Mouse (Mus musculus) neural tube, embryonic 15.5 days (tissue): Measurements from ENCODE around the gene Slc2a6. TPM values are rescaled to one million over a fixed set of nuclear protein-coding genes. Genes with fewer than 3 reads are reported as not detected.

Experiments
- ATAC-seq: fragments of 200-750 bp; cut with Nextera tagmentation; 2 replicates; pipeline ENCODE4 v1.8.0; 2017; ENCODE audit warnings: mild to moderate bottlenecking, moderate TSS enrichment, moderate library complexity; ENCODE audit not compliant: low FRiP score
- H3K27ac ChIP-seq: fragments of 300-500 bp; sonication (generic); replicated peaks from 2 replicates; pipeline ENCODE4 v1.5.1; 2015; ENCODE audit warnings: mild to moderate bottlenecking, inconsistent platforms
- H3K27me3 ChIP-seq: fragments of 300-500 bp; sonication (generic); replicated peaks from 2 replicates; pipeline ENCODE4 v1.6.1; 2015; ENCODE audit warnings: inconsistent platforms
- H3K36me3 ChIP-seq: fragments of 300-500 bp; sonication (generic); 2 replicates; pipeline ENCODE4 v1.6.1; 2015; ENCODE audit warnings: inconsistent platforms
- H3K4me1 ChIP-seq: fragments of 300-500 bp; sonication (generic); 2 replicates; pipeline ENCODE4 v1.6.1; 2015; ENCODE audit warnings: inconsistent platforms
- H3K4me2 ChIP-seq: fragments of 300-500 bp; sonication (generic); 2 replicates; pipeline ENCODE4 v1.6.1; 2015; ENCODE audit warnings: inconsistent platforms, mild to moderate bottlenecking, moderate library complexity
- H3K4me3 ChIP-seq: fragments of 300-500 bp; sonication (generic); replicated peaks from 2 replicates; pipeline ENCODE4 v1.5.1; 2015; ENCODE audit warnings: mild to moderate bottlenecking, inconsistent platforms
- H3K9ac ChIP-seq: fragments of 300-500 bp; sonication (generic); replicated peaks from 2 replicates; pipeline ENCODE4 v1.6.1; 2015; ENCODE audit warnings: mild to moderate bottlenecking, inconsistent platforms
- H3K9me3 ChIP-seq: fragments of 300-500 bp; sonication (generic); replicated peaks from 2 replicates; pipeline ENCODE4 v1.6.1; 2016; ENCODE audit warnings: inconsistent platforms
- WGBS: fragments of 180-500 bp; shearing (Covaris S2); methylation state at CpG from one replicate; pipeline ENCODE4 v1.1.7; 2015; ENCODE audit warnings: mixed read lengths; 5-methylcytosine and 5-hydroxymethylcytosine counted together
- polyA plus RNA-seq: library from polyadenylated mRNA; unstranded; fragments of >200 nt; fragmentation: Nextera tagmentation; extraction: Ambion mirVana; gene quantifications from 2 replicates; pipeline ENCODE4 v1.2.1, GENCODE M21; 2015

Gene Slc2a6
- polyA plus RNA-seq, 1 experiment from 2014 or later, result 20.0 TPM

DNA sequence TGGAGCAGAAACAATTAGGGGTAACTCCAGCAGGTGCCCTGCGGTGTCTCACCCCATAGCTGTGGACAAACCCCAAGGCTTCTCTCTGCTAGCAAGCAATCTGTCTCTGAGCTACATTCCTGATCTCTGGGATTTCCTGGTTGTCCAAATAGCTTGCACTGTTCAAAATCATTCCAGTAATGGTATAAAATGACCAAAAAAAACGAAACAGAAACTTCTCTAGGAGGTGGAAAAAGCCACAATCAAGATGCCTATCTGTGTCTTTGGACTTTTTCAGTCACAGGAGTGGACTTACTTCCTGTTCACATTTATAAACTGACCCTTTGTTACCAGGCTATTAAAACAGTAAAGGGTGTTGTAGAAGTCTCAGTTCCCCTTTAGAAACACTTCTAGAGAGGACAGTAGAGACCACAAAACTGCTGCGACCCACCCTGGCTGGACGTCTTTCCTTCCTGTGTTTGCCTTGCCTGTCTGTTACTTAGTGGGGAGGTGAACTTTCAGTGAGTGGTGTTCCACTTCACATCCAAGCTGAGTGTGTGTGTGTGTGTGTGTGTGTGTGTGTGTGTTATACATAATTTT, 728 bp upstream of the Slc2a6 start:
- 0 out of 2 replicates have a peak, but pooled peaks cover 3% of the 10 kb centered on the region for H3K27me3 ChIP-seq
- 74% methylated on average over 4 of the region's 4 CpGs for WGBS
- peak overlapping the region; percentile 67 for H3K27ac ChIP-seq
- no peaks in the 10 kb centered on the region for H3K36me3 ChIP-seq
- H3K9ac ChIP-seq, result peak overlapping the region; percentile 45
- H3K4me1 ChIP-seq, result peaks cover 18% of the 10 kb centered on the region
- no peak for ATAC-seq
- no peaks in the 10 kb centered on the region for H3K9me3 ChIP-seq
- H3K4me2 ChIP-seq, result peak overlapping the region; percentile 74
- H3K4me3 ChIP-seq, result peak overlapping the region; percentile 49

DNA sequence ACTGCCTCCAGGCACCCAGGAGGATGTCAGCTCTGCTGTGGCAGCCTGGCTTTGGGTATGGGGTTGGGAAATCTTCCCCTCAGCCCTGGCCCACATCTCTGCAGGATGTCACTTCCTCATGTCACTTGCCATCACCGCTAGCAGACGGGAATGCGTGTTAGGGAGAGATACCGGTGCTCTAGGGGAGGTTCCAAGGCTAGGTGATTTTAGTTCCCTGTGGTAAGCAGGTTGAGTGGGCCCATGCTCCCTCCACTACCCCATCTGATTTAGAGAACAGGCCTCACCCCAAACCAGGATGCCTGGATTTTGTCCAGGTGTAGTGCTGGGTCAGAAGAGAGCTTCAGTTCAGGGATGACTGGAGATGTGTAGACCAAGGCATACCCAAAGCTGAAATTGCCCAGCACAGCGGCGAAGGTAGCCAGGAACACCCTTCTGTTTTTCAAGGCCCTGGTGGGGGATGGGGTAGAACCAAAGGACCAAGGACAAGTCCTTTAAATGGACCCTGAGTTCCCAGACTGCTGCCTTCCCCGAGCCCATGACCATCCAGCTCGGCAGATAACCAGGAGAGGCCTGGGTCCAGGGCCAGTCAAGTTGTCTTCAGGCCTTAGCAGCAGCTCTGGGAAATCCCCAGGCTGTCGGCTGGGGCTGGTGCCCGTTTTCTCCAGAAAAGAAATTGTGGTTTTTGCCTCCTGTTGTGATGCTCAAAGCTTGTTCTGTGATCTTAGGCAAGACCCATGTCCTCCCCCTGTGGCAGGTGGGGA, 761 bp downstream of the Slc2a6 start:
- H3K9me3 ChIP-seq, result no peaks in the 10 kb centered on the region
- H3K4me2 ChIP-seq, result peak overlapping the region; percentile 74
- no peak for ATAC-seq
- H3K9ac ChIP-seq, result peak overlapping the region; percentile 52
- peak overlapping the region; percentile 49 for H3K4me3 ChIP-seq
- H3K36me3 ChIP-seq, result no peaks in the 10 kb centered on the region
- WGBS, result 63% methylated on average over 10 of the region's 10 CpGs
- peaks cover 18% of the 10 kb centered on the region for H3K4me1 ChIP-seq
- H3K27ac ChIP-seq, result peak overlapping the region; percentile 80
- H3K27me3 ChIP-seq, result 0 out of 2 replicates have a peak, but pooled peaks cover 3% of the 10 kb centered on the region

DNA sequence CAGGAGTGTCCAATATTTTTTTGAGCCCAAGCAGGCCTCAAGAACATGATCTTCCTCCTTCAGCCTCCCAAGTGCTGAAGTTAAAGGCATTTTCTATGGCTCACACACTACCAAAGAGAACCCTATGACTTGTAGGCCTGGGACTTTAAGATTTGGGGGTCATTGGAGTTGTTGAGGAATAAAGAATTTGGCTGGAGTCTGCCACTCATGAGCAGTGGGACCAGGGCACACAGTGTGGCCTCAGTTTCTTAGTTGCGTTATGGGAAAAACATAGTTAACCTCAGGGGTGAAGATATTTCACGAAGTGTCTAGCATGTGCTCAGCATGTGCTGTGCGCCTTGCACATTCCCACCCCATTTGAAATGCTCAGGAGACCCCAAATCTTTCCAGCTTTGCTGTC, 1.5 kb downstream of the Slc2a6 start:
- no peak for ATAC-seq
- Histone ChIP-seq H3K36me3 (peaks cover under 1% of the 10 kb centered on the region; the same call in 1 of the 2 replicates), H3K4me3 (no peak overlapping the region), H3K4me2 (0 out of 2 replicates have a peak overlapping the region, but pooled peaks have one; percentile 74), H3K27ac (no peak overlapping the region), H3K4me1 (peaks cover 18% of the 10 kb centered on the region), H3K27me3 (0 out of 2 replicates have a peak, but pooled peaks cover 3% of the 10 kb centered on the region), H3K9ac (no peak overlapping the region), H3K9me3 (no peaks in the 10 kb centered on the region)
- WGBS, result 99% methylated on average over 3 of the region's 3 CpGs

DNA sequence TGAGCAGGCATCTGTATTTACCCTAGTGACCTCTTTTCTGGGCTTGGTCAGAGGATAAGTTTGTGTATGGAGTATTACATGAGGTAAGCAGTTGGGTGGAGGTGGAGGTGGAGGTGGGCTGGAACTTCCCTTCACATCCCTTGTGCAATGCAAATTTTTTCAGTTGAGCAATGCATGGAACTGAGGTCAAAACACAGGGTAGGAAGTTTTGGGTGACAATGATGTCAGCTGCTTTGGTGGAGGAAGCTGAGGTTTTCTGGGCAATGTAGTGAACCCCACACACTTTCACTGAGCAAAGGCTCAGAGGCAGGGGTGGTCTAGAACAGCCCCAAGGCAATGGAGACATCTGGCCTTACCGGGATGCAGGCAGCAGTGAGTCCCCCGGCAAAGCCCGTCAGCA, 2.3 kb downstream of the Slc2a6 start:
- H3K27ac ChIP-seq, result no peak overlapping the region
- peaks cover 4% of the 10 kb centered on the region; the same call in 1 of the 2 replicates for H3K36me3 ChIP-seq
- H3K4me2 ChIP-seq, result no peak overlapping the region
- H3K9ac ChIP-seq, result no peak overlapping the region
- WGBS, result 81% methylated on average over 3 of the region's 3 CpGs
- H3K9me3 ChIP-seq, result no peaks in the 10 kb centered on the region
- H3K4me1 ChIP-seq, result peaks cover 18% of the 10 kb centered on the region
- H3K4me3 ChIP-seq, result no peak overlapping the region
- ATAC-seq, result no peak
- H3K27me3 ChIP-seq, result 0 out of 2 replicates have a peak, but pooled peaks cover 3% of the 10 kb centered on the region

DNA sequence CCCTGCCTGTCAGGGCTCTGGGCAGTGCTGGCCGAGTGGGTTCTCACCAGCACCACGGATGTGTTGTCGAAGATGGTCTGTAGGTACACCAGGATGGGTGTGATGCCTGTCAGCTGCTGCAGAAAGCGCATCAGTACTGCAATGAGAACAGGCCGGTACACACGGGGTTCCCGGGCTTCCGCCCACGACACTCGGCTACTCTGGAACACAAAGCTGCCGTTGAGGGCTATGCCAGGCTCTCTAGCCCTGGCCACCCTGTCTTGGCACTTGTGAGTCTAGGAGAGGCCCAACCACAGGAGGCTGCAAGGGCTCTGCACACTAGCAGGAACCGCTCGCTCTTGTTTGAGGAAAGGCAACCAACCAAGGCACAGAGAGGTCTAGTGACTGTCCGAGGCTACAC, 3.7 kb downstream of the Slc2a6 start:
- H3K9ac ChIP-seq, result no peak overlapping the region
- WGBS, result 88% methylated on average over 14 of the region's 14 CpGs
- peaks cover 14% of the 10 kb centered on the region for H3K36me3 ChIP-seq
- H3K4me3 ChIP-seq, result no peak overlapping the region
- H3K4me1 ChIP-seq, result peaks cover 18% of the 10 kb centered on the region
- no peak overlapping the region for H3K27ac ChIP-seq
- H3K9me3 ChIP-seq, result no peaks in the 10 kb centered on the region
- H3K27me3 ChIP-seq, result 0 out of 2 replicates have a peak, but pooled peaks cover under 1% of the 10 kb centered on the region
- H3K4me2 ChIP-seq, result no peak overlapping the region
- no peak for ATAC-seq

DNA sequence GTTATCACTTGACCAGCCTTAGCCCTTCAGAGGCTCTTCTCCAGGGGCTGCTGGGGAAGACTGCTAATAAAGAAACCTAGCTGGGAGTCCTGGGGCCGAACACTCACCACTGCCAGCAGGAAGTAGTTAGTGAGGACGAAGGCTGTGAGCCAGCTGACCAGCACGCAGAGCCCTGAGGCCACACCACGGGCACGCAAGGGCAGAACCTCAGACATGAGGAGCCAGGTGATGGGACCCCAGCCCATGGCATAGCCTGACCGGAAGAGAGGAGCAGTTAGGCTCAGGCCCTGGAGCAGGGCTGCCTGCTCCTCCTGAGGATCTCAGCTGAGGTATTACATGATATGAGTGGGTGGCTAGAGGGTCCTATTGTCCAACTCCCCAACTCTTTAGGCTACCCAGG, 5.2 kb downstream of the Slc2a6 start:
- Histone ChIP-seq H3K9me3 (no peaks in the 10 kb centered on the region), H3K27me3 (no peaks in the 10 kb centered on the region), H3K4me3 (no peak overlapping the region), H3K27ac (no peak overlapping the region), H3K9ac (no peak overlapping the region), H3K4me1 (peaks cover 11% of the 10 kb centered on the region), H3K36me3 (peaks cover 30% of the 10 kb centered on the region), H3K4me2 (no peak overlapping the region)
- ATAC-seq, result no peak
- 86% methylated on average over 6 of the region's 6 CpGs for WGBS

DNA sequence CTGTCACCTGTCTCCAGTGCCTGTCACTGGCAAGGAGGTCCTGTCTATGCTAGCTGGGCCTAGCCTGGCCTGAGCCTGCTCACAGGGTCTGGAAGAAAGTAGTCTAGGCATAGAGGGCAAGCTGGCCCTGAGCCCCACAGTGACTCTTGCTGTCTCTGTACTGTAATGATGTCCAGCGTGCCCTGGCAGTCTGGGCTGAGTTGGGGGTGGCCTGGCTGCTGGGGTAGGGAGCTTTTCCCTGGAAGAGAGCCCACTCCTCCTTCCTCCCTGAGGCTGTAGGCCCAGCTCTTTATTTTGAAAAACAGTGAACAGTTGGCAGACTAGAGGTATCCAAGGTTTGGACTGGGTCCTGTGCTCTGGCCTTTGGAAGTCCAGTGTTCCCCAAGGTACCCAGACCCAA, 6.7 kb downstream of the Slc2a6 start:
- Histone ChIP-seq H3K27me3 (no peaks in the 10 kb centered on the region), H3K27ac (no peak overlapping the region), H3K9me3 (no peaks in the 10 kb centered on the region), H3K4me3 (no peak overlapping the region), H3K36me3 (peaks cover 45% of the 10 kb centered on the region), H3K9ac (no peak overlapping the region), H3K4me2 (no peak overlapping the region), H3K4me1 (no peaks in the 10 kb centered on the region)
- WGBS, result 77% methylated on average over 1 of the region's 1 CpGs
- ATAC-seq, result no peak

DNA sequence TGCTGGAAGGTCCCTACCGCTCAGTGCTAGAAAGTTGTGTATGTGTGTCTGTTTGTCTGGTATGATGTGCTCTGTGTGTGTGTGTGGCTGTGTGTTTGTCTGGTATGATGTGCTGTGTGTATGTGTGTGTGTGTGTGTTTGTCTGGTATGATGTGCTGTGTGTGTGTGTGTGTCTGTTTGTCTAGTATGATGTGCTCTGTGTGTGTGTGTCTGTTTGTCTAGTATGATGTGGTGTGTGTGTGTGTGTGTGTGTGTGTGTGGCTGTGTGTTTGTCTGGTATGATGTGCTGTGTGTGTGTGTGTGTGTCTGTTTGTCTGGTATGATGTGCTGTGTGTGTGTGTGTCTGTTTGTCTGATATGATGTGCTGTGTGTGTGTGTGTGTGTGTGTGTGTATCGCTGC, 8.3 kb downstream of the Slc2a6 start:
- H3K4me3 ChIP-seq, result no peak overlapping the region
- no peak for ATAC-seq
- WGBS, result 95% methylated on average over 2 of the region's 2 CpGs
- no peaks in the 10 kb centered on the region for H3K9me3 ChIP-seq
- H3K36me3 ChIP-seq, result peaks cover 60% of the 10 kb centered on the region
- H3K4me2 ChIP-seq, result no peak overlapping the region
- H3K9ac ChIP-seq, result no peak overlapping the region
- no peak overlapping the region for H3K27ac ChIP-seq
- no peaks in the 10 kb centered on the region for H3K27me3 ChIP-seq
- no peaks in the 10 kb centered on the region for H3K4me1 ChIP-seq

DNA sequence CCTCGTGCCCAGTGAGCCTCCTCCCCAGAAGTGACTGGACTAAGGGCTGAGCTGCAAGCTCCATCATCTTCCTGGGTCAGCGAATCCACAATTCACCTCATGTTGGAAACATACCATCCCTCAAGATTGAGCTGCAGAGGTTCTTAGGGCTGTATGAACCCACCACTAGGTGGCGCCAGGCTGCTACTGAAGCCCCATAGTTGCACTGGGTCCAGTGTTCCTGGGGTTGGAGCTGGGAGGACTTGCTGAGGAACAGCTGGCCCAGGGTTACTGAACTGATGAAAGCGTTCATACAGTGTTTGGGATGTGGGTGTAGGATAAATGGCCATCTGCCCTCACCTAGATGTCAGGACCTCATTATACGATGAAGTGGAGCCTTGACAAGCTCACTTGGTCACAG, 10.0 kb downstream of the Slc2a6 start:
- H3K9me3 ChIP-seq, result no peaks in the 10 kb centered on the region
- no peaks in the 10 kb centered on the region for H3K4me1 ChIP-seq
- H3K27ac ChIP-seq, result no peak overlapping the region
- no peak overlapping the region for H3K4me2 ChIP-seq
- H3K36me3 ChIP-seq, result peaks cover 74% of the 10 kb centered on the region
- H3K9ac ChIP-seq, result no peak overlapping the region
- H3K4me3 ChIP-seq, result no peak overlapping the region
- ATAC-seq, result no peak
- 55% methylated on average over 5 of the region's 5 CpGs for WGBS
- no peaks in the 10 kb centered on the region for H3K27me3 ChIP-seq

DNA sequence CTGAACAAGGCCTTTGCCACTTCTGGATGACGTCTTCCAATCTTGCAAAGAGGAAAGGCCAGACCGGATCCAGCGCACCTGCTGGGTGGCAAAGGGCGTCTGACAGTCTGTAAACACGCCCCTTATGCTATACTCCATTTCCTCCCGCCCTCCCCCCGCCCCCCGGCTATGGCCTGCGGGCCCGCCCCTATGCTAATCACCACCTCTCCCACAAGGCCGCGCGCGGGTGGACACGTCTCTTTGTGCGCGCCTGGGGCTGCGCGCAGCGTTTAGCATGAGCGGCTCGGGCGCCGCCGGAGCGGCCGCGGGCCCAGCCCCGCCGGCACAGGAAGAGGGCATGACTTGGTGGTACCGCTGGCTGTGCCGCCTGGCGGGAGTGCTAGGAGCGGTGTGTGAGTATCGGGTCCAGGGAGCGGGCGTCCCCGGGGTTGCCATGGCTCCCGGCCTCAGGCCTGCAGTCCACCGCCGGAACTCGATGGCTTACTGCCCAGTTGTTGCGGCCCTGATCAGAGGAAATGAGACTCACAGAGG, 18.0 kb downstream of the Slc2a6 start, which contains the start of gene Cacfd1:
Cacfd1 (plus strand) TSS at position 213 of the 531 bp plus-strand sequence.
- peak within 1 kb of the TSS; percentile 92 for H3K27ac ChIP-seq
- no peaks in the 10 kb centered on the region for H3K27me3 ChIP-seq
- H3K9me3 ChIP-seq, result no peaks in the 10 kb centered on the region
- peaks cover 16% of the 10 kb centered on the region for H3K36me3 ChIP-seq
- H3K9ac ChIP-seq, result peak within 1 kb of the TSS; percentile 95
- WGBS, result 0% methylated on average over 40 of the region's 43 CpGs
- H3K4me2 ChIP-seq, result peak within 1 kb of the TSS; percentile 85
- H3K4me1 ChIP-seq, result peaks cover 30% of the 10 kb centered on the region
- peak within 1 kb of the TSS; percentile 92 for H3K4me3 ChIP-seq
- peak; percentile 96 for ATAC-seq

DNA sequence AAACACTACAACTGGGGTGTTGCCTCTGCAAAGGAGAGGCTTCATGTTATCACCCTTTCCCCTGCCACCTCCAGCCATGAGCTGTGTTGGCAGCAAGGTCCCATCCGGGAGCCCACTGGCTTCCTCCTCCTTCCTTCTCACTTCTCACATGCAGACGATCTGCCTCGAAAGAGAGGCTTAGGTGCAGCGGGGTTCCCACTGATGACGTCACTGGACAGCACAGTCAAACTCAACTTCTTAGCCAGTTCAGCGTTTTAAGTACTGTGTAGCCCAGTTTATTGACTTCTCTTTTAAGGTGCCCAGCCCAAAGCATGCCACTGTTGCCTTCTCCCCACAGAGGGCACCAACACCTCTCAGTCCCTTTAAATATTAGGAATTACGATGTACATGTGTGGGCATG, 20.1 kb downstream of the Slc2a6 start:
- no peaks in the 10 kb centered on the region for H3K36me3 ChIP-seq
- WGBS, result 74% methylated on average over 7 of the region's 7 CpGs
- H3K27me3 ChIP-seq, result no peaks in the 10 kb centered on the region
- H3K9me3 ChIP-seq, result no peaks in the 10 kb centered on the region
- no peak overlapping the region for H3K27ac ChIP-seq
- no peak overlapping the region for H3K4me3 ChIP-seq
- H3K4me2 ChIP-seq, result no peak overlapping the region
- H3K9ac ChIP-seq, result no peak overlapping the region
- peaks cover 30% of the 10 kb centered on the region for H3K4me1 ChIP-seq
- ATAC-seq, result no peak

DNA sequence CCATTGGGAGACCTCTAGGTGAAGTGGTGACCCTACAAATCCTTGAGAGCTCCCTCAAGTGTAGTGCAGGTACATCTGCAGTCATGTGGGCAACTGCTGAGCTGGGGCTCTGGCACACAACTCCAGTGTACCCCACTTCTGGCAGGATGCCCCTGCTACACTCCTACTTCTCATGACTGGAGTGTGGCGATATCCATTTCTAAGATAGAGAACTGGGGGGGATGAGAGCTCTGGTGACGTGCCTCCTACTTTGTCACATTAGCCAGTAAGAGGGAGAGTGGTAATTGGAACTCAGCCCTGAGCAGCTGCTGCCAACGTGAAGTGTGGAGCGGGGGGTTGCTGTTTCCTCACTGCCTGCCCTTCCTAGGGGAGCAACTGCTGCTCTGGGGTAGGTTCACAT, 21.5 kb downstream of the Slc2a6 start:
- WGBS, result 63% methylated on average over 4 of the region's 4 CpGs
- Histone ChIP-seq H3K27me3 (no peaks in the 10 kb centered on the region), H3K4me1 (peaks cover 20% of the 10 kb centered on the region), H3K27ac (no peak overlapping the region), H3K4me2 (no peak overlapping the region), H3K4me3 (no peak overlapping the region), H3K9ac (no peak overlapping the region), H3K9me3 (no peaks in the 10 kb centered on the region), H3K36me3 (no peaks in the 10 kb centered on the region)
- ATAC-seq, result no peak
